Mouse (Mus musculus): ENCODE measurements around the gene Erg.

Erg gene

GRCm38 (mm10) chr16:95584751-95585528 is 1.5 kb downstream of the Erg start:
- no peak for DNase-seq (ENCODE audit: low spot score in 2 of 2)

GRCm38 (mm10) chr16:95579289-95579688 is 7.1 kb downstream of the Erg start:
- no peak for DNase-seq (ENCODE audit: low spot score in 2 of 2)

GRCm38 (mm10) chr16:95573163-95573562 is 13.2 kb downstream of the Erg start:
- DNase-seq (ENCODE audit: low spot score in 2 of 2) = peak; percentile 22 to 35

GRCm38 (mm10) chr16:95570616-95571015 is 15.8 kb downstream of the Erg start:
- no peak for DNase-seq (ENCODE audit: low spot score in 2 of 2)

- no peak for DNase-seq (ENCODE audit: low spot score in 2 of 2)
These were observed 29.6 kb downstream of the Erg start for GRCm38 (mm10) chr16:95556834-95557233.

GRCm38 (mm10) chr16:95553136-95553535 is 33.3 kb downstream of the Erg start:
- no peak for DNase-seq (ENCODE audit: low spot score in 2 of 2)

- DNase-seq (ENCODE audit: low spot score in 2 of 2) = no peak
These were observed 33.9 kb downstream of the Erg start for GRCm38 (mm10) chr16:95552495-95552894.

- DNase-seq (ENCODE audit: low spot score in 2 of 2) = no peak
These were observed 35.9 kb downstream of the Erg start for GRCm38 (mm10) chr16:95550496-95550895.

GRCm38 (mm10) chr16:95544753-95545152 is 41.6 kb downstream of the Erg start:
- DNase-seq (ENCODE audit: low spot score in 2 of 2) = no peak

GRCm38 (mm10) chr16:95543471-95543870 is 42.9 kb downstream of the Erg start:
- DNase-seq (ENCODE audit: low spot score in 2 of 2) = peak; percentile 7 to 13

GRCm38 (mm10) chr16:95535151-95535550 is 51.2 kb downstream of the Erg start:
- DNase-seq (ENCODE audit: low spot score in 2 of 2) = no peak

- no peak for DNase-seq (ENCODE audit: low spot score in 2 of 2)
These were observed 53.9 kb downstream of the Erg start for GRCm38 (mm10) chr16:95532387-95533077.

GRCm38 (mm10) chr16:95527561-95527960 is 58.8 kb downstream of the Erg start:
- DNase-seq (ENCODE audit: low spot score in 2 of 2) = no peak

GRCm38 (mm10) chr16:95519520-95519919 is 66.9 kb downstream of the Erg start:
- no peak for DNase-seq (ENCODE audit: low spot score in 2 of 2)

- no peak for DNase-seq (ENCODE audit: low spot score in 2 of 2)
These were observed 80.3 kb downstream of the Erg start for GRCm38 (mm10) chr16:95506051-95506450.

- no peak for DNase-seq (ENCODE audit: low spot score in 2 of 2)
These were observed 89.7 kb downstream of the Erg start for GRCm38 (mm10) chr16:95496582-95497300.

- DNase-seq (ENCODE audit: low spot score in 2 of 2) = no peak
These were observed 92.3 kb downstream of the Erg start for GRCm38 (mm10) chr16:95494108-95494507.

GRCm38 (mm10) chr16:95493336-95493735 is 93.1 kb downstream of the Erg start:
- no peak for DNase-seq (ENCODE audit: low spot score in 2 of 2)

GRCm38 (mm10) chr16:95492146-95492545 is 94.2 kb downstream of the Erg start:
- no peak for DNase-seq (ENCODE audit: low spot score in 2 of 2)

- DNase-seq (ENCODE audit: low spot score in 2 of 2) = no peak
These were observed 96.0 kb downstream of the Erg start for GRCm38 (mm10) chr16:95490386-95490785.

- DNase-seq (ENCODE audit: low spot score in 2 of 2) = no peak
These were observed 98.6 kb downstream of the Erg start for GRCm38 (mm10) chr16:95487606-95488351.

GRCm38 (mm10) chr16:95481176-95481575 is 105.2 kb downstream of the Erg start:
- DNase-seq (ENCODE audit: low spot score in 2 of 2) = peak; percentile 4 to 7
